Mouse (Mus musculus) cerebellum, postnatal 36 days (tissue): ENCODE measurements around the gene Sos1.
A peak's percentile ranks its signal among the peaks of the same experiment; 100 is the strongest.

Experiments used
- DNase-seq, 2 experiments: peaks; one replicate each; pipeline ENCODE4 v3.0.0; 2021 to 2022; ENCODE audit warnings: mixed read lengths in 2 of 2

Gene Sos1

GRCm38 (mm10) chr17:80480031-80480854, at the start of gene Sos1:
TSS of gene Sos1 (minus strand) at chr17:80480453.
- peak; percentile 98 for DNase-seq

GRCm38 (mm10) chr17:80523231-80523630, 43.0 kb upstream of the Sos1 start:
- no peak for DNase-seq

- DNase-seq = no peak
Observed at GRCm38 (mm10) chr17:80522229-80522556, 41.9 kb upstream of the Sos1 start.

- DNase-seq = no peak
Observed at GRCm38 (mm10) chr17:80521521-80522228, 41.4 kb upstream of the Sos1 start.

GRCm38 (mm10) chr17:80520537-80520936, 40.3 kb upstream of the Sos1 start:
- DNase-seq = no peak

GRCm38 (mm10) chr17:80518811-80519210, 38.6 kb upstream of the Sos1 start:
- DNase-seq = no peak

- no peak for DNase-seq
Observed at GRCm38 (mm10) chr17:80517244-80517643, 37.0 kb upstream of the Sos1 start.

- no peak for DNase-seq
Observed at GRCm38 (mm10) chr17:80515956-80516355, 35.7 kb upstream of the Sos1 start.

GRCm38 (mm10) chr17:80515513-80515912, 35.3 kb upstream of the Sos1 start:
- DNase-seq = no peak

GRCm38 (mm10) chr17:80513766-80514165, 33.5 kb upstream of the Sos1 start:
- DNase-seq = no peak

GRCm38 (mm10) chr17:80510459-80510855, 30.2 kb upstream of the Sos1 start:
- no peak for DNase-seq

- no peak for DNase-seq
Observed at GRCm38 (mm10) chr17:80509494-80510458, 29.5 kb upstream of the Sos1 start.

GRCm38 (mm10) chr17:80505766-80506165, 25.5 kb upstream of the Sos1 start:
- DNase-seq = no peak

GRCm38 (mm10) chr17:80505342-80505741, 25.1 kb upstream of the Sos1 start:
- no peak for DNase-seq

GRCm38 (mm10) chr17:80501805-80502172, 21.5 kb upstream of the Sos1 start:
- no peak for DNase-seq

GRCm38 (mm10) chr17:80501037-80501804, 21.0 kb upstream of the Sos1 start:
- DNase-seq = no peak

- DNase-seq = no peak
Observed at GRCm38 (mm10) chr17:80500025-80500424, 19.8 kb upstream of the Sos1 start.

GRCm38 (mm10) chr17:80498600-80499268, 18.5 kb upstream of the Sos1 start:
- DNase-seq = no peak

- no peak for DNase-seq
Observed at GRCm38 (mm10) chr17:80497183-80497601, 16.9 kb upstream of the Sos1 start.

- DNase-seq = no peak
Observed at GRCm38 (mm10) chr17:80496607-80497170, 16.4 kb upstream of the Sos1 start.

GRCm38 (mm10) chr17:80496185-80496584, 15.9 kb upstream of the Sos1 start:
- no peak for DNase-seq
